Mouse (Mus musculus) forebrain, embryonic 16.5 days (tissue): ENCODE measurements around the gene Slc2a13. TPM values are rescaled to one million over a fixed set of nuclear protein-coding genes. Genes with fewer than 3 reads are reported as not detected.
A peak's percentile ranks its signal among the peaks of the same experiment; 100 is the strongest.

ENCODE experiments used
- ATAC-seq: fragments of 200-750 bp; cut with Nextera tagmentation; 2 replicates; pipeline ENCODE4 v1.8.0; 2017; ENCODE audit warnings: mild to moderate bottlenecking, moderate library complexity
- H3K27ac ChIP-seq: fragments of 300-500 bp; sonication (generic); 2 replicates; pipeline ENCODE4 v1.5.1; 2014; ENCODE audit warnings: low read length, control low read depth
- H3K27me3 ChIP-seq: fragments of 300-500 bp; sonication (generic); replicated peaks from 2 replicates; pipeline ENCODE4 v1.6.1; 2014; ENCODE audit warnings: low read length; ENCODE audit not compliant: control insufficient read depth, insufficient read depth
- H3K36me3 ChIP-seq: fragments of 300-500 bp; sonication (generic); 2 replicates; pipeline ENCODE4 v1.6.1; 2014; ENCODE audit not compliant: control insufficient read depth, insufficient read depth
- H3K4me1 ChIP-seq: fragments of 300-500 bp; sonication (generic); replicated peaks from 2 replicates; pipeline ENCODE4 v1.6.1; 2014; ENCODE audit warnings: low read length; ENCODE audit not compliant: control insufficient read depth, insufficient read depth
- H3K4me2 ChIP-seq: fragments of 300-500 bp; sonication (generic); 2 replicates; pipeline ENCODE4 v1.6.1; 2014; ENCODE audit warnings: mild to moderate bottlenecking, low read length, control low read depth
- H3K4me3 ChIP-seq: fragments of 300-500 bp; sonication (generic); replicated peaks from 2 replicates; pipeline ENCODE4 v1.5.1; 2014; ENCODE audit warnings: mild to moderate bottlenecking, low read length, control low read depth
- H3K9ac ChIP-seq: fragments of 300-500 bp; sonication (generic); replicated peaks from 2 replicates; pipeline ENCODE4 v1.6.1; 2014; ENCODE audit warnings: low read depth, low read length, control low read depth
- H3K9me3 ChIP-seq: fragments of 300-500 bp; sonication (generic); 2 replicates; pipeline ENCODE4 v1.6.1; 2016; ENCODE audit warnings: low read length; ENCODE audit not compliant: control insufficient read depth
- WGBS: fragments of 180-500 bp; shearing (Covaris S2); extraction: QIAGEN DNeasy Blood & Tissue Kit; methylation state at CpG from one replicate; pipeline ENCODE4 v1.1.7; 2014; 5-methylcytosine and 5-hydroxymethylcytosine counted together
- polyA plus RNA-seq: library from polyadenylated mRNA; unstranded; fragments of >200 nt; fragmentation: Nextera tagmentation; extraction: Ambion mirVana; gene quantifications from 2 replicates; pipeline ENCODE4 v1.2.1, GENCODE M21; 2015

Gene Slc2a13
- polyA plus RNA-seq, 1 experiment from 2014 or later: 2.5 TPM

DNA sequence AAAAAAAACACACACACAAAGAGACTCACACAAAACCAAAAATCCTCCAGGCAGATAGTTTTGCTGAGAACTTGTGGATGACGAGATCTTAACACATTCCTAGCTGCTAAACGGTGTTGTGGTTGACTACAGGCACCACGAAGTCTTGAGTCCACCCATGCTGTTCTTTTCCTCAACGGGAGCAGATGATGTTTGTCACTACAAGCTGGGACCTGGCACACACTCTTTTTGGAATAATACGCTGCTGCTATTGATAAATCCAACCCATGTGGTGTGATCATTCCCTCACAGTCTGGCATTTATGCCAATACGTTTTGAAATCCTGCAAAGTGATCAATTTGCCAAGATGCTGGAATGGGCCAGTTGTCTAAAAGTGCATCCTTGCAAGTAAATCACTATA is 147.6 kb downstream of the Slc2a13 start:
- ATAC-seq: no peak
- Histone ChIP-seq H3K4me2 (no peak overlapping the region), H3K27ac (no peak overlapping the region), H3K4me1 (no peaks in the 10 kb centered on the region), H3K9me3 (no peaks in the 10 kb centered on the region), H3K36me3 (no peaks in the 10 kb centered on the region), H3K4me3 (no peak overlapping the region), H3K9ac (no peak overlapping the region), H3K27me3 (no peaks in the 10 kb centered on the region)
- WGBS: 61% methylated on average over 6 of the region's 6 CpGs

DNA sequence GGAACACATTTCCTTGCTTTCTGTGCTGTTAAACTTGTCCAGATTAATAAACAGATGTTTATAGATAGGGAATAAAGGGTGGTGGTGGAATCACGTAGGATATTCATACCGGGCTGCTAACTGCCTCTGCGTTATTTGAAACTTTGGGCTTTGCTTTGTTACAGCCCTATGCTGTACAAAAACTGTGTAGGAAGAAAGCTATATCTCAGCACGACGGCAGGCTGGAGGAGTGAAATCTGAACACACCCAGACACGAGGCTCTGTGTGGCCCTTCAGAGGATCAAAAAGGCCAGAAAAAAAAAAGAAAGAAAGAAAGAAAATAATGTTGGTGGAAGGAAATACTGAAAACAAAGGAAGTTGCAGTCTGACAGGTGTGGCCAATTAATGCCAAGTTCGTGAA is 166.1 kb downstream of the Slc2a13 start:
- Histone ChIP-seq H3K4me3 (no peak overlapping the region), H3K9ac (no peak overlapping the region), H3K9me3 (no peaks in the 10 kb centered on the region), H3K27ac (no peak overlapping the region), H3K36me3 (no peaks in the 10 kb centered on the region), H3K4me2 (no peak overlapping the region), H3K27me3 (no peaks in the 10 kb centered on the region), H3K4me1 (no peaks in the 10 kb centered on the region)
- 64% methylated on average over 7 of the region's 7 CpGs for WGBS
- ATAC-seq: no peak

DNA sequence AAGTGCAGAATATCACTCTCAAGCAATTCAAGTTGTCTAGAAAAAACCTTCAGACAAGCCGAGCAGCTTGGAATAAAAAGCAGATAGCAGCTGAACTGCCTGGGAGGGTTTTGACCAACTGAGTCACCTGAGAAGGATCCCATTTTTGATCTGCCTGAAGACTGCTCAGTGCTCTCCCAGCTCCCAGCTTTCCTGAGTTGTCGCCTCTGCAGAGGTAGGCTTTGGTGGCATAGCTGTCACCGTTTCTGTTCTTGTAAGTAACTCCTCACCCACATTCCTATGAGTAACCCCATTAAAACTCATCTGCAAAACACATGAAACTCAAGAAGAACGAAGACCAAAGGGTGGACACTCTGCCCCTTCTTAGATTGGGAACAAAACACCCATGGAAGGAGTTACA is 177.9 kb downstream of the Slc2a13 start:
- Histone ChIP-seq H3K27me3 (no peaks in the 10 kb centered on the region), H3K9ac (no peak overlapping the region), H3K27ac (no peak overlapping the region), H3K4me3 (no peak overlapping the region), H3K36me3 (no peaks in the 10 kb centered on the region), H3K9me3 (no peaks in the 10 kb centered on the region), H3K4me2 (no peak overlapping the region), H3K4me1 (no peaks in the 10 kb centered on the region)
- 86% methylated on average over 4 of the region's 4 CpGs for WGBS
- ATAC-seq: no peak

DNA sequence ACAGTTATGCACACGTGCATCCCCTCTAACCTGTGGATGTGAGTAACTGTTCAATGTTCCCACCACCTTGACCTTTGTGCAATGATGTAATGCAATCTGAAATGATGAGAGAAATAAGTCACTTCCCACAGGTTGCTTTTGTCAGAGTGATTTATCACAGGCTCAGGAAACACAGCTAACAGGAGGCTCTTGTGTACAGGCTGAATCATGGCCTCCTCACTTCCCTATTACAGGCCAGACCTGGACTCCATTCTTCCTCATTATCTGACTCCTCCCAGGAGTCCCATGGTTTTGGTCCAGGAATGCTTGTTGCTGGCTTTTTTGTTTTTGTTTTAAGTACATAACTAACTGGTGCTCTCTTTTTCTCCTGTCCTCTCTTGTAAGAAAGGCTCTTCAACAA is 189.4 kb downstream of the Slc2a13 start:
- H3K9me3 ChIP-seq: no peaks in the 10 kb centered on the region
- no peak overlapping the region for H3K9ac ChIP-seq
- no peak for ATAC-seq
- H3K4me1 ChIP-seq: no peaks in the 10 kb centered on the region
- H3K36me3 ChIP-seq: no peaks in the 10 kb centered on the region
- 82% methylated on average over 1 of the region's 1 CpGs for WGBS
- H3K4me3 ChIP-seq: no peak overlapping the region
- H3K4me2 ChIP-seq: no peak overlapping the region
- H3K27me3 ChIP-seq: no peaks in the 10 kb centered on the region
- H3K27ac ChIP-seq: no peak overlapping the region

DNA sequence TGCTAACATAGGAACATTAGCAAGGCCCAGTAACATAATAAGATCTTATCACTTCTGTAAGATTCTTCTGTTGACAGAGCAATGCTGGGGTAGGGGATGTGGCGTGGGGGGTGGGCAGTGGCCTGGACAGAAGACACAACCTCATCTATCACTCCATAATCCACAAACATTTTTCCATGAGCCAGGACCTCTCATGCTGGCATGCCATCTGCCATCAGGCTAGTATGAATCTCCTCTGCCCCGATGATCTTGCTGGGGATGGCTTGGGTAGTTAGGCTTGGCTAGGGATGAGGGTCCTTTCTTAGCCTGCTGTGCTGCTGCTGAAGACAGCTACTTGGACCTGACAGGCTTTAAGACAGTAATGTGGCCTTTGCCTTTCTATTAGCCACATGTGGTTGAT is 190.5 kb downstream of the Slc2a13 start:
- peaks cover 4% of the 10 kb centered on the region for H3K4me1 ChIP-seq
- H3K36me3 ChIP-seq: no peaks in the 10 kb centered on the region
- 94% methylated on average over 2 of the region's 2 CpGs for WGBS
- no peak overlapping the region for H3K4me3 ChIP-seq
- H3K27me3 ChIP-seq: no peaks in the 10 kb centered on the region
- no peak for ATAC-seq
- H3K9ac ChIP-seq: no peak overlapping the region
- no peak overlapping the region for H3K27ac ChIP-seq
- H3K9me3 ChIP-seq: no peaks in the 10 kb centered on the region
- no peak overlapping the region for H3K4me2 ChIP-seq

DNA sequence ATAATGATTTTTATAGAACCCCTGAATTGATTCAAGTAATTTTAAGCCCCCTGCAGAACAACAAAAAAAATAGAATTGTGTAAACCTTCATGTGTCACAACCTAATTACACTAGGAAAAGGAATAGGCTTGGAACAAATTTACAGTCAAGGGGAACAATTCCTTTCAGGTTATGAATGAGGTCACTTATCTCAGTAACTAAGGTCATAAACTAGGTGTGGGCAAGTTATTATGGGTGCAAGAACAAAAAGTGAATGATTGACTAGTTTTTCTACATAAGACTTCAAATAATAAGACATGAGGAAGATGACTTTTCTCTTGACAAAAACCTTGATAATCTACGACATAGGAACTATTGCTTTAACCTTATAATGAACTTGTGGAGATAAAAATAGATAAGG is 191.2 kb downstream of the Slc2a13 start:
- H3K27me3 ChIP-seq: no peaks in the 10 kb centered on the region
- no peak overlapping the region for H3K4me3 ChIP-seq
- 93% methylated on average over 1 of the region's 1 CpGs for WGBS
- ATAC-seq: no peak
- H3K4me2 ChIP-seq: no peak overlapping the region
- H3K9me3 ChIP-seq: no peaks in the 10 kb centered on the region
- H3K4me1 ChIP-seq: peaks cover 11% of the 10 kb centered on the region
- H3K9ac ChIP-seq: no peak overlapping the region
- H3K27ac ChIP-seq: no peak overlapping the region
- no peaks in the 10 kb centered on the region for H3K36me3 ChIP-seq

DNA sequence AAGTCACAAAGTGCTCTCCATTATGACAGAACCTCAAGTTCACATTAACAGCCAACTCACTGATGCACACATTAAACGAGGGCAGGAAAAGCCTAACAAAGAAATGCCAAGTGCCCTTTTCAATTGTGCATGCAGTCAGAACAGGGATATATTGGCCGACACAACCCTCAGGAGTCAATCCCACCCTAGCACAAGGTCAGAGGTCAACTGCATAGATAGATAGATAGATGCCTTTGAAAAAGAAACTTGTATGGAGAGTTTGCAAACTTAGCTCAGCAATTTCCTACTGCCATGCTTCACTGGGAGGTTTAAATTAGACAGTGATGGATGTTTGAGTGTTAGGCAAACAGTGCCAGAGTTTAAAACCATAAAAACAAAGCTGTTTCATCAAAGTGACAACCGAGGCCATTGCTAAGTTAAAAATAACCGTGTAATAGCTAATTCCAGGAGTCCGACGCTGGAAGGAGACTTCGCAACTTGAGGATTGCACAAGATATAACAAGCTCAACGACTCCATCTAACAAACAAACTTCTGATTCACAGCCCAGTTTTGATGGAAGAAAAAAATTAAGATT is 194.2 kb downstream of the Slc2a13 start:
- 66% methylated on average over 8 of the region's 8 CpGs for WGBS
- no peak for ATAC-seq
- peaks cover 22% of the 10 kb centered on the region for H3K4me1 ChIP-seq
- no peak overlapping the region for H3K27ac ChIP-seq
- no peak overlapping the region for H3K4me3 ChIP-seq
- no peaks in the 10 kb centered on the region for H3K36me3 ChIP-seq
- no peak overlapping the region for H3K4me2 ChIP-seq
- no peaks in the 10 kb centered on the region for H3K9me3 ChIP-seq
- H3K27me3 ChIP-seq: no peaks in the 10 kb centered on the region
- H3K9ac ChIP-seq: no peak overlapping the region

DNA sequence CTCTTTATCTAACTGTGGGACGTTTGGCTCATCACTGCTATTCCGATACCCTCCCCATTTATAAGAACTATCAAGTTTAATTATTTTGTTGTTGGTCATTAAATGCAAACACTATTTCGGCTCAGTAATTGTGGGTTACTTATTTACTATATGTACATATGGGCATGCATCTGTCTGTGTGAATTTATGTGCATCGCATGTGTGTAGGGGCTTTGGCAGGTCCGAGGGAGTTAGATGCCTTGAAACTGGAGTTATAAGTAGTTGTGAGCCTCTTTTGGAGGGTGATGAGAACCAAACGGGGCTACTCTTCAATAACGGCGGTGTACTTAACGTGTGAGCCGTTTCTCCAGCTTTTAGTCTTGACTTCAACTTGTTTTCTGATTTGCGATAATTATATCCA is 195.5 kb downstream of the Slc2a13 start:
- WGBS: 46% methylated on average over 11 of the region's 11 CpGs
- no peak overlapping the region for H3K9ac ChIP-seq
- ATAC-seq: peak; percentile 58
- H3K27me3 ChIP-seq: no peaks in the 10 kb centered on the region
- H3K36me3 ChIP-seq: no peaks in the 10 kb centered on the region
- no peak overlapping the region for H3K4me3 ChIP-seq
- H3K27ac ChIP-seq: peak overlapping the region; percentile 11; the same call in 1 of the 2 replicates
- H3K9me3 ChIP-seq: no peaks in the 10 kb centered on the region
- H3K4me2 ChIP-seq: peak overlapping the region; percentile 27
- H3K4me1 ChIP-seq: peaks cover 34% of the 10 kb centered on the region

DNA sequence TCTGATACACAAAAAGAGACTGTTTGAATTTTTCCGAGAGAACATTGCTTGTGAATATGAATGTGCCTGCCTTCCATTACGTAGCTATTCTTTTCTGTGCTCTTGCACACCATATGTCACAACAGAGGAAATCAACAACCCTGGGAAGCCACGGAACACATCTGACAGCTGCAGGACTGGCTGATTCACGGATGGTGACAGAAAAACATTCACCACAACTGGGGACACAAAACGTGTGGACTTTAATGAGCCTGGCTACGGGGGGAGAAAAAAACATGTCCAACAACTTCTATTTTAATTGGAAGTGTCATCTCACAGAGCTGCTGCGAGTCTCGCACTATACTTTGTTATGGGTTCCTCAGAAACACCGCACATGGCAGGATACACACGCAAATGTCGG is 196.0 kb downstream of the Slc2a13 start:
- Histone ChIP-seq H3K9me3 (no peaks in the 10 kb centered on the region), H3K4me3 (no peak overlapping the region), H3K4me2 (peak overlapping the region; percentile 27), H3K9ac (no peak overlapping the region), H3K27ac (peak overlapping the region; percentile 11), H3K4me1 (peaks cover 38% of the 10 kb centered on the region), H3K27me3 (no peaks in the 10 kb centered on the region), H3K36me3 (no peaks in the 10 kb centered on the region)
- 18% methylated on average over 11 of the region's 11 CpGs for WGBS
- peak; percentile 83 for ATAC-seq

DNA sequence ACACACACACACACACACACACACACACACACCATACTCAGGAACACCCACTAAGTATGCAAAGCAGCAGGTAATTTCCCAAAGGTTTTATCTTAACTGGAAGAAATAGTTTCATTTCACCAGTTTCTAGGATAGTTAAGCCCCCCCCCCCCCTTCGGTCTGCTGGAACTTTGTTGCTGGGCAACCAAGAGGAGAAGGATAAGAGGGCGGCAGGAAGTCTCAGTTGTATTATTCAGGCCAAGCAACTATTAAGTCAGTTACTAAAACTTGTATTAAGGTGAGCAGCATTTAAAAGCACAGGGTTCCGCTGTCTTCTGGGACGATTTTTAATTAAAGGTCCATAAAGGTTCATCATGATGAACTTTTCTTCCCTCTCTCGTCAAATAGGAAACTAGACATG is 198.6 kb downstream of the Slc2a13 start:
- peaks cover 49% of the 10 kb centered on the region for H3K4me1 ChIP-seq
- 28% methylated on average over 5 of the region's 5 CpGs for WGBS
- no peaks in the 10 kb centered on the region for H3K27me3 ChIP-seq
- no peak overlapping the region for H3K9ac ChIP-seq
- no peak overlapping the region for H3K4me2 ChIP-seq
- H3K27ac ChIP-seq: no peak overlapping the region
- ATAC-seq: no peak
- H3K36me3 ChIP-seq: no peaks in the 10 kb centered on the region
- no peak overlapping the region for H3K4me3 ChIP-seq
- H3K9me3 ChIP-seq: no peaks in the 10 kb centered on the region
